Mouse (Mus musculus): ENCODE measurements at regions not wholly inside any gene's neighbourhood (a gene's known extent, or its start where the extent isn't known, plus 50 kb on each side); places are given as distances from the start of the nearest gene placed in this dataset.

DNA sequence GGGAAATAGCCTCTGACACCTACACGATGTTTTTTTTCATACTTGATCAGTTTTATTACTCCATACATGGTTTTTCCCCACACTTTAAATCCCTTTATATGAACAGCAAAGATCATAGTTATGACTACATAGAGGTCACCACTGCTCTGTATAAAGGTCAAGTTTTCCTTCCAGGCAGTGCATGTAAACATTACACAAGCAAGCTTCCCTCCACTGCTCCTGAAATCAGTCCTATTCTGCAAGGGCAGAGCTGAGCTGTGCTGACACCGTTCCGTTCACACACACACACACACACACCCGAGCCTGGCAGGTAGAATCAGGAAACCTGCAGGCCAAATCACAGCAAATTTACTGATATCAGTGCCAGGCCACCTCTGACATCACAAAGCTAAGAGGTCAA is 74.1 kb upstream of the Mgmt start:
- Histone ChIP-seq H3K27ac (no peak overlapping the region), H3K9me3 (no peaks in the 10 kb centered on the region), H3K4me1 (peaks cover under 1% of the 10 kb centered on the region; the same call in 1 of the 2 replicates), H3K27me3 (ENCODE audit: insufficient read depth, poor library complexity, severe bottlenecking) (peaks cover 7% of the 10 kb centered on the region), H3K4me3 (no peak overlapping the region), H3K36me3 (no peaks in the 10 kb centered on the region)
- DNase-seq (ENCODE audit: low spot score), result no peak
- WGBS, result 74% methylated on average over 4 of the region's 4 CpGs

DNA sequence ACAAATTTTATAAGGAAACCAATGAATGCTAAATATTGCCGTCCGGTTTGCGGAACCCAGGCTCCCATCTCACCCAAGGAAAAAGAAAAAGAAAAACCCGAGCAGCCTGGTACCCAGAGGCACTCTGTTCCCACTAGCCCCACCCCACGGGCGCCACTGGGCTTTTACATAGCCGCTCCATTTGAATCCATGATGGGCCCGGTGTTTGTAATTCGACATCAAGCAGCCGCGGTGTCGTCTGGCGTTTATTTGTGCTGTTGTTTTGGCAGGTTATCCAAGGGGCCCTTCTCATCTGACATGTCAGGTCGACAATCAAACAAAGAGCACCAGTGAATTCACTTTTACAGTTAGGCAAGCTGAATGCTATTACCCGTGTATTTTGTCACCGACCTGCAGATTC is 68.8 kb upstream of the Mgmt start:
- Histone ChIP-seq H3K4me1 (peaks cover 5% of the 10 kb centered on the region; the same call in 1 of the 2 replicates), H3K4me3 (peak overlapping the region; percentile 39), H3K27ac (no peak overlapping the region; the same call in 1 of the 2 replicates), H3K9me3 (no peaks in the 10 kb centered on the region), H3K36me3 (no peaks in the 10 kb centered on the region), H3K27me3 (ENCODE audit: insufficient read depth, poor library complexity, severe bottlenecking) (peaks cover 7% of the 10 kb centered on the region)
- WGBS, result 29% methylated on average over 16 of the region's 16 CpGs
- no peak for DNase-seq (ENCODE audit: low spot score)

DNA sequence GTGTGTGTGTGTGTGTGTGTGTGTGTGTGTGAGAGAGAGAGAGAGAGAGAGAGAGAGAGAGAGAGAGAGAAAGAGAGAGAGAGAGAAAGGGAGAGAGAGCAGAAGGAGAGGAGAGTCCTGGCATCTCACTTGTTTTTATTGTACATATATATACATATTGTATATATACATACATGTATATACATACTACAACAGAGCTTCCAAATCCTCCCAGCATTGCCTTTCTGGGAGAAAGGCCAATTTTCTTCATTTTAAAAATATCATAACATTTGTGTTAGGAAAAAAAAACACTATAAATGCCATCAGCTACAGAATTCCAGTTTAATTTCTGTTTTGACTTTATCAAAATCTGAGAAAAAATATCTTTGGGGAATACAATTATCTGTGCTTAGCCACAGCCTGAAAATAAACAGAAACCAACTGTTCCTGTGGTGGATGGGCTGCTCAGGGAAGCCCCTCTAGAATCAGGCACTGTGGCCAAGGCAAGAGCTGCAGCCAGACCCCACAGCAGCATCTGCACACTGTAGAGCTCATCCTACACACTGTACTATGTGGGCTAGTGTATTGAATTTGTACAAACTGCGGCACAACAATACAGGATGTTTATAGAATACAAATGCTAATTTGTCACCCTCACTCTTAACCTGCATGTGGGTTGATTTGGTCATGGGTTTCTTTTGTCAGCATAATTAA is 64.6 kb upstream of the Mgmt start:
- Histone ChIP-seq H3K27ac (no peak overlapping the region), H3K4me1 (peaks cover 5% of the 10 kb centered on the region; the same call in 1 of the 2 replicates), H3K36me3 (no peaks in the 10 kb centered on the region), H3K4me3 (no peak overlapping the region), H3K27me3 (ENCODE audit: insufficient read depth, poor library complexity, severe bottlenecking) (no peaks in the 10 kb centered on the region), H3K9me3 (no peaks in the 10 kb centered on the region)
- WGBS, result 83% methylated on average over 1 of the region's 1 CpGs
- DNase-seq (ENCODE audit: low spot score), result no peak

DNA sequence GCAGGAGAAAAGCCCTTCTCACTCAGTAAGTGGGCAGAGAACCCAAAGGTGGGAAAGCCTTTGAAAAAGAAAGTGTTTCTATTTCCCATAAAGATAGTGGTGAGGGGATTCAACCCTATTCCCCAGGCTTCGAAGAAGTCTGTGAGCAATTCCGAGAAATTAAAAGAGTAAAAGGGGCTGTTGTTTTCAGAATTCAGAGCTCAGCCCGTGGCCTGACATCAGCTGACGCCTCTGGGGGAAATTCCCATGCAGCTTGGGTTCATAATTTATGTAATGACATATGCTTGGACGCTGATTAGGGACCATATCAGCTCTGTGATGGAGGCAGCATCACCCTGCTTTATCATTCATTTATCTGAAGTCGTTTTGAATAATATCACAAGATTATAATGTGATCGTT is 62.0 kb upstream of the Mgmt start:
- H3K4me3 ChIP-seq, result no peak overlapping the region
- no peak for DNase-seq (ENCODE audit: low spot score)
- no peaks in the 10 kb centered on the region for H3K4me1 ChIP-seq
- 75% methylated on average over 7 of the region's 7 CpGs for WGBS
- no peak overlapping the region for H3K27ac ChIP-seq
- H3K36me3 ChIP-seq, result no peaks in the 10 kb centered on the region
- no peaks in the 10 kb centered on the region for H3K9me3 ChIP-seq
- H3K27me3 ChIP-seq (ENCODE audit: insufficient read depth, poor library complexity, severe bottlenecking), result no peaks in the 10 kb centered on the region

DNA sequence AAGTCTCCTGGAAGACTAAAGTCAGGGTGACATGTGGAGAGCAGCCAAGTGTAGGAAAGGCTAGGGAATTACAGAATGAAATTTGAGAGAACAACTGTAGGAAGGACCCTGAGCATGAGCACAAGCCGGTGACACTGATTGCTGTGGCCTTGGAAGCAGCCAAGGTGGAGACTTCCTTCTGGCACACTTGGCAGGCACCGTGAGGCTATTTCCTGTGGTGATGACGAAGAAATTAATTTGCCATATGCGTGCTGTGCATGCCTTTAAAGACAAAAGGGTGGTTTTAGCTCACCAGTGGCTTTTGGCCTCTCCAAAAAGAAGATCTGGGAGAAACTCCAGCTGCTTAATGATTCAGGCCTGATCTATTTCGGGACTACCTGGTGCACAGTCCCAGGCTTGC is 55.4 kb upstream of the Mgmt start:
- no peak overlapping the region for H3K4me3 ChIP-seq
- no peaks in the 10 kb centered on the region for H3K36me3 ChIP-seq
- WGBS, result 72% methylated on average over 5 of the region's 5 CpGs
- peaks cover 20% of the 10 kb centered on the region for H3K4me1 ChIP-seq
- no peak overlapping the region for H3K27ac ChIP-seq
- H3K27me3 ChIP-seq (ENCODE audit: insufficient read depth, poor library complexity, severe bottlenecking), result no peaks in the 10 kb centered on the region
- DNase-seq (ENCODE audit: low spot score), result no peak
- no peaks in the 10 kb centered on the region for H3K9me3 ChIP-seq

GRCm38 (mm10) chr7:136840224-136840623 is 54.2 kb upstream of the Mgmt start:
- WGBS, result 68% methylated on average over 7 of the region's 7 CpGs
- DNase-seq (ENCODE audit: low spot score), result no peak

GRCm38 (mm10) chr7:136842751-136843150 is 51.7 kb upstream of the Mgmt start:
- H3K4me3 ChIP-seq, result no peak overlapping the region
- no peak overlapping the region for H3K27ac ChIP-seq
- H3K36me3 ChIP-seq, result no peaks in the 10 kb centered on the region
- no peak for DNase-seq (ENCODE audit: low spot score)
- H3K27me3 ChIP-seq (ENCODE audit: insufficient read depth, poor library complexity, severe bottlenecking), result no peaks in the 10 kb centered on the region; the same call in 1 of the 2 replicates
- 56% methylated on average over 7 of the region's 7 CpGs for WGBS
- H3K9me3 ChIP-seq, result no peaks in the 10 kb centered on the region
- peaks cover 35% of the 10 kb centered on the region for H3K4me1 ChIP-seq

More at GRCm38 (mm10) chr7:136840224-136840623, 54.2 kb upstream of the Mgmt start:
- no peak overlapping the region for H3K27ac ChIP-seq
- H3K4me1 ChIP-seq, result peaks cover 30% of the 10 kb centered on the region
- no peaks in the 10 kb centered on the region for H3K36me3 ChIP-seq
- H3K27me3 ChIP-seq (ENCODE audit: insufficient read depth, poor library complexity, severe bottlenecking), result no peaks in the 10 kb centered on the region
- no peaks in the 10 kb centered on the region for H3K9me3 ChIP-seq
- H3K4me3 ChIP-seq, result no peak overlapping the region

DNA sequence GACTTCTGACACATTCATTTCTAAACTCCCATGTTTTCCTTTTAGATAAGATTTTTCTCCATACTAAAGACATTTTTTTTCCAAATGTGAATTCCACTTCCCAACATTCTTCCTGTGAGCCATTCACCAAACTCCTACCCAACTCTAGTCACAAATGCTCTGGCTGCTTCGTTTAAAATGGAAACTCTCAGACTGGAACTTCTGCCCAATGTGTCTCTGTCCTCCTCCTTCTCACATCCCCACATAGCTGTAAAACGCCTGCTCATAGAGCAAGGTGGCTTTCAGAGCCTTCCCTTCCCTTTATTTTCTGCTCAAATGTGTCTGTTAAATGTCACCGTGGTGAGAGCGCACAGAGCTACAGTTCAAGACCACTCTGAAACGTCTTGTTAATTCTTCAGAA is 50.1 kb upstream of the Mgmt start:
- Histone ChIP-seq H3K27ac (peak overlapping the region; percentile 7; the same call in 1 of the 2 replicates), H3K9me3 (no peaks in the 10 kb centered on the region), H3K36me3 (no peaks in the 10 kb centered on the region), H3K27me3 (ENCODE audit: insufficient read depth, poor library complexity, severe bottlenecking) (no peaks in the 10 kb centered on the region; the same call in 1 of the 2 replicates), H3K4me3 (no peak overlapping the region), H3K4me1 (peaks cover 38% of the 10 kb centered on the region)
- WGBS, result 22% methylated on average over 5 of the region's 5 CpGs
- no peak for DNase-seq (ENCODE audit: low spot score)

All from heart, embryonic 10.5 days (tissue).